Mouse (Mus musculus) brown adipose tissue, adult 24 weeks (tissue): ENCODE measurements around the gene Zbtb43. TPM values are rescaled to one million over a fixed set of nuclear protein-coding genes. Genes with fewer than 3 reads are reported as not detected.

Source experiments
- H3K27ac ChIP-seq: fragments of 200-500 bp; replicated peaks from 2 replicates; pipeline ENCODE4 v1.5.1; 2012; ENCODE audit warnings: low read depth, mild to moderate bottlenecking, low read length
- H3K4me1 ChIP-seq: fragments of 200-500 bp; 2 replicates; pipeline ENCODE4 v1.6.1; 2012; ENCODE audit warnings: low read length, mixed read lengths; ENCODE audit not compliant: control insufficient read depth, insufficient read depth, insufficient read length
- H3K4me3 ChIP-seq: fragments of 200-500 bp; 2 replicates; pipeline ENCODE4 v1.5.1; 2012; ENCODE audit warnings: low read depth, mild to moderate bottlenecking, low read length, moderate library complexity; ENCODE audit not compliant: insufficient read depth
- polyA plus RNA-seq: library from polyadenylated mRNA; stranded (reverse); fragments of >200 nt; gene quantifications from 2 replicates; pipeline ENCODE4 v1.2.4, GENCODE M21; 2012; ENCODE audit not compliant: missing spikeins, insufficient read depth, insufficient read length

Gene Zbtb43
- polyA plus RNA-seq, result 11.2 and 11.4 TPM in 2 replicates

DNA sequence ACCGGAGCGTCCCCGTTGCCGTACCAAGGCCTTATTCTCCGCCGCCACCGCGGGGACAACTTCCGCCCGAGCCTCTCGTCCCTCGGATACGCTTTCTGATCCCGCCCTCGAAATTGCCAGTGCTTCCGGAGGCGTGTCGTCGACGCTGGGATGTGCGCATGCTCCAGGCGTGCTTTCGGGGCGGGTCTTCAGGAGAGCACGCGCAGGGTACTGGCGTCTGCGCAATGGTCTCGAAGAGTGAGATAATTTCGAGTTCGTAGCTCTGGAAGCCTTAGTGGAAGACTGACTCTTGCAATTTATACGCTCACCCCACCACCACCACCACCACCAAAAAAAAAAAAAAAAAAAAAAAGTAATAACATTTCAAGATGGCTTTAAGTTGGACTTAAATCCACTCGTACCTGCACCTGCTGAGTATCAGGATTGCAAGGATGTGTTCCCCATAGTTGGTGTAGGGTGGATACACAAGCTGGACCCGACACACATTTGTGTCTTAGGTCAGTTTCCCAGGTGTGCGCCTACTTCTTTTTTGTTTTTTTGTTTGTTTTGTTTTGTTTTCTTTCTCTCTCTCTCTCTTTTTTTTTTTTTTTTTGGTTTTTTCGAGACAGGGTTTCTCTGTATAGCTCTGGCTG lies at the start of gene Zbtb43:
Gene Zbtb43, minus strand, starts transcription at position 94 of the 632 bp plus-strand sequence.
- peak within 1 kb of the TSS; percentile 83 for H3K4me3 ChIP-seq
- peaks cover 9% of the 10 kb centered on the region for H3K4me1 ChIP-seq
- peak within 1 kb of the TSS; percentile 74 for H3K27ac ChIP-seq

GRCm38 (mm10) chr2:33515856-33516255 lies 47.5 kb upstream of the Zbtb43 start:
- no peak overlapping the region for H3K27ac ChIP-seq
- no peak overlapping the region for H3K4me3 ChIP-seq
- H3K4me1 ChIP-seq, result no peaks in the 10 kb centered on the region

DNA sequence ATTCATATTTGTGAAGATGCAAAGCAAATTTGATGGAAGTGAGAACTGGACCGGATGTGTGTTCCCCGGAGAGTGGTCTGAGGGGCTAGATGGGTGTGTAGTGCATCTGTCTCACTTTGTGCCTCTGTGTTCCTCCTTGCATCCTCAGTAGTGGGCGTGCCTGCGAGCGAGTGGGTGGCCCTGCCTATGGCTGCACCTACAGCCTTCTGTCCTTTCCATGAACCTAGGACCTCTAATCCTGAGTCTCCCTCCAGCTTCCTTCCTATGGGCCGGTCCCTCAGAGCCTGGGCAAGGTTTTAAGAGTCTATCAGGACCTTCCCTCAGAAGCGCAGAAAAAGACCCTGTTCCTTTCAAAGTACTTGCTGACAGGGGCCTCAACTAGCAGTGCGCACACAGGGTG lies 47.1 kb upstream of the Zbtb43 start:
- no peaks in the 10 kb centered on the region for H3K4me1 ChIP-seq
- H3K4me3 ChIP-seq, result no peak overlapping the region
- no peak overlapping the region for H3K27ac ChIP-seq

DNA sequence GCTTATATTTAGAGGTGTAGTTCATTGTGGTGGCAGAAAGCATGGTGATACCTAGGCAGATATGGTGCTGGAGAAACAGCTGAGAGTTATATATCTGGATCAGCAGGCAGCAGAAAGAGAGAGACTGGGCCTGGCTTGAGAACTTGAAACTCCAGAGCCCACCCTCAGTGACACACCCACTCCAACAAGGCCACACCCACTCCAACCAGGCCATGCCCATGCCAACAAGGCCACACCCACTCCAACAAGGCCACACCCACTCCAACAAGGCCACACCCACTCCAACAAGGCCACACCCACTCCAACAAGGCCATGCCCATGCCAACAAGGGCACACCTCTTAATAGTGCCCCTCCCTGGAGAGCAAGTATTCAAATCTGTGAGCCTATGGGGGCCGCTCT lies 42.4 kb upstream of the Zbtb43 start:
- H3K4me3 ChIP-seq, result no peak overlapping the region
- no peak overlapping the region for H3K27ac ChIP-seq
- no peaks in the 10 kb centered on the region for H3K4me1 ChIP-seq

- Histone ChIP-seq H3K27ac (no peak overlapping the region), H3K4me1 (no peaks in the 10 kb centered on the region), H3K4me3 (no peak overlapping the region)
These were observed 34.2 kb upstream of the Zbtb43 start for GRCm38 (mm10) chr2:33502602-33503001.

DNA sequence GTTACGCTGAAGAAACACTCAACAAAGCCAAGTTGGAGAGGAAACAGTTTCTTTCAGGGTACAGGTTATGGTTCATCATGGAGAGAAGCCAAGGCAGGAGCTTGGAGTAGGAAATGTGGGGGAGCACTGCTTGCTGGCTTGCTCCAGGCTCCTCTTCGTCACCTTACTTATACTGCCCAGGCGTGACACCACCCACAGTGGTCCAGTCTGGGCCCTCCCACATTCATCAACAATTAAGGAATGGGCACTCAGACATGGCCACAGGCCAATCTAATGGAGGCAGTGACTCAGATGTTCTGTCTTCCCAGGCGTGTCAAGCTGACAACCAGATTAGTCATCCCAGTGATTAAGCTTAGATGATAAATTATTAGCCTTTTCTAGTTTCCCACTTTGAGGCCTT lies 29.9 kb upstream of the Zbtb43 start:
- Histone ChIP-seq H3K27ac (no peak overlapping the region), H3K4me1 (no peaks in the 10 kb centered on the region), H3K4me3 (no peak overlapping the region)

- Histone ChIP-seq H3K4me3 (no peak overlapping the region), H3K27ac (no peak overlapping the region)
These were observed 27.3 kb upstream of the Zbtb43 start for GRCm38 (mm10) chr2:33495654-33496053.

GRCm38 (mm10) chr2:33492041-33492440 lies 23.7 kb upstream of the Zbtb43 start:
- H3K4me1 ChIP-seq, result no peaks in the 10 kb centered on the region

More at GRCm38 (mm10) chr2:33495654-33496053, 27.3 kb upstream of the Zbtb43 start:
- no peaks in the 10 kb centered on the region for H3K4me1 ChIP-seq

DNA sequence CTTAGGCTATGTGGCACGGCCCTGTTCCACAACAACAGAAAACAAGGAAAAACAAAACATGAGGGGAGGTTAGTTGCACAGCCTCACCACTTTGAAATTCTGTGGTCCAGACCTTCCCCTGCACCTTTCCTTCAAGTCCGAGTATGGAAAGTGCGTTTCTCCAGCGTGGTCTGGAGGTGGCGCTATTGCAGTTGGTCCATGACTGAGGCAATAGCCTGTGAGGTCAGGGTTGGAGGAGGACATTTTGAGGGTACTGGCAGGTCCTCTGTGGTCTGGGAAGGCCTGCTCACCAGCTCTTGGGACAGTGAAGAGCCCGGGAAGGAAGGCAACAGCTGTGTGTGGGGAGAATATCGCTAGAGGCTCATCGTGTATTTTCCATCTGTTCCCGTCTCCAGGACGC lies 21.2 kb upstream of the Zbtb43 start:
- Histone ChIP-seq H3K27ac (no peak overlapping the region), H3K4me1 (no peaks in the 10 kb centered on the region), H3K4me3 (no peak overlapping the region)

More at GRCm38 (mm10) chr2:33492041-33492440, 23.7 kb upstream of the Zbtb43 start:
- no peak overlapping the region for H3K27ac ChIP-seq
- no peak overlapping the region for H3K4me3 ChIP-seq

DNA sequence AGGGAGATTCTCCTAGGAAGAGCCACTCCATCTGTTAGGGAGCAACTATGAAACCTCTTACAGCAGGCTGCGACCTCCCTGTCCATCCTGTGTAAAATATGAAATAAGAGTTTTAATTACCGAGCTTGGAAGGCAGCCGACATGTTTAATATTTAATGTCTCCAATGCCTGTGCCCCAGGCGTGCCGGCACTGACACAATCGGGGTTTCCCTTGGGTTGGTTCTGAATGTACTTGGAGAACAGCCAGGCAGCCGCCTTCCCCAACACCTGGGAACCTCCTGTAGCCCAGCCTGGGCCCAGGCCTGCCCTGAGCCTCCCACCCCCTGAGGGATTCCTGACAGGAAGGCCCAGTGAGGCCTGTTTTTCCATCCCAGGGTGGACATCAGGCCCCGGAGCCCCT lies 19.0 kb upstream of the Zbtb43 start:
- Histone ChIP-seq H3K4me3 (no peak overlapping the region), H3K4me1 (no peaks in the 10 kb centered on the region), H3K27ac (no peak overlapping the region)

DNA sequence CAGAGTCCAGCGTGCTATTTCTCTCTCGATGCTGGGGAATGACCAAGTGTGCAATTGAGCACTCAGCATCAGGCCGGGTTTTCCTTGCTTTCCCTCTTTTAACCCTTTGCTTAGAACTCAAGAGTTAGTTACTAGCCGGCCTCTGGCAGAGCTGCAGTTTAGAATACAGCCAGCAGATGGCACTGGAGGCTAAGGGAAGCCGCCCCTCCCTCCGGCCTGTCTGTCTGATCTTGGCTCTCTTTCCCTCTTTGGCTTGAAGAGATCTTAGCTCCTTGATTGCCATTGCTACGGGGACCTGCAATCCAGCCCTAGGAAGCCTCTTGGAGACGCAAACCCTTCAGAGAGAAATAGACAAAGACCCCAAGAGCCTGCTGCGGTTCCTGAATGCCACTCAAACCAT lies 18.5 kb upstream of the Zbtb43 start:
- H3K27ac ChIP-seq, result no peak overlapping the region
- H3K4me3 ChIP-seq, result no peak overlapping the region
- H3K4me1 ChIP-seq, result no peaks in the 10 kb centered on the region

DNA sequence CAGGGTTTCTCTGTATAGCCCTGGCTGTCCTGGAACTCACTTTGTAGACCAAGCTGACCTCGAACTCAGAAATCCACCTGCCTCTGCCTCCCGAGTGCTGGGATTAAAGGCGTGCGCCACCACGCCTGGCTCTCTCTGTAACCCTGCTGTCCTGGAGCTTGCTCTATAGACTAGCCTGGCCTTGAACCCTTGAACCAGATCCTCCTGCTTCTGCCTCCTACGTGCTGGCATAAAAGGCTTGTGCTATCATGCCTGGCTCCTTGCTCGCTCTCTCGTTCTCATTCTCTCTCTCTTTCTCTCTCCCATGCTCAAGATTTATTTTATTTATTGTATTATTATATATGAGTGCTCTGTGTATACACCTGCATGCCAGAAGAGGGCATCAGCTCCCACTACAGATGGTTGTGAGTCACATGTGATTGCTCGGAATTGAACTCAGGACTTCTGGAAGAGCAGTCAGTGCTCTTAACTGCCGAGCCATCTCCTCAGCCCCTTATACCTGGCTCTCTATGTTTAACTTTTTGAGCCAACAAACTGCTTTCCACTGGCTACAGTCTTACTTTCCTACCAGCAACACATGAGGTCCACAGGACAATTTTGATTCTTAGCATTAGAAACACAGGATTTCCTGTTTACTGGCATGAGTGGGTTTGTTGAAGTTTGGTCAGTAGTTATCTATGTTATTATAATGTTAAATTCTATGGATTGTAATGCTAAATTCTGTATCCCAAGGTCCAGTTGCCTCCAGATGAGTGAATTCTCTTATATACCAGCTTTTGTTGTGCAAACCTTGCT lies 9.8 kb upstream of the Zbtb43 start:
- H3K27ac ChIP-seq, result no peak overlapping the region
- H3K4me1 ChIP-seq, result no peaks in the 10 kb centered on the region
- no peak overlapping the region for H3K4me3 ChIP-seq

DNA sequence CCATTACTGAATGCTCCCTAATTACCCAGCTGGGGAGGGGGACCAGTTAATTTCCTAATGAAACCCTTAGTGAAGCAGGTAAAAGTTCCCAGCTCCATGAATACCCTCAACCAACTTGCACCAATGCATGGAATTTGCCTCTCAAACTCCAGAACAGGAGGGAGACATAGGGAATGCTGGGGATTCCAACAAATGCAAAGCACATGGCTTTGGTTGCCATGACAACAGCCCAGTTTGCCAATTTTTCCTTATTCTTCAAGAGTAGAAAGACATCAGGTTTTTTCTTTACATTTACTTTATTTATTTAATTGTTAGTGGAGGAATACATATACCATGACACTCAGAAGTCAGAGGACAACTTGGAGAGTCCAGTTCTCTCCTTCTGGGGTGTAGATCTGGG lies 7.6 kb upstream of the Zbtb43 start:
- Histone ChIP-seq H3K27ac (no peak overlapping the region), H3K4me1 (no peaks in the 10 kb centered on the region), H3K4me3 (no peak overlapping the region)

DNA sequence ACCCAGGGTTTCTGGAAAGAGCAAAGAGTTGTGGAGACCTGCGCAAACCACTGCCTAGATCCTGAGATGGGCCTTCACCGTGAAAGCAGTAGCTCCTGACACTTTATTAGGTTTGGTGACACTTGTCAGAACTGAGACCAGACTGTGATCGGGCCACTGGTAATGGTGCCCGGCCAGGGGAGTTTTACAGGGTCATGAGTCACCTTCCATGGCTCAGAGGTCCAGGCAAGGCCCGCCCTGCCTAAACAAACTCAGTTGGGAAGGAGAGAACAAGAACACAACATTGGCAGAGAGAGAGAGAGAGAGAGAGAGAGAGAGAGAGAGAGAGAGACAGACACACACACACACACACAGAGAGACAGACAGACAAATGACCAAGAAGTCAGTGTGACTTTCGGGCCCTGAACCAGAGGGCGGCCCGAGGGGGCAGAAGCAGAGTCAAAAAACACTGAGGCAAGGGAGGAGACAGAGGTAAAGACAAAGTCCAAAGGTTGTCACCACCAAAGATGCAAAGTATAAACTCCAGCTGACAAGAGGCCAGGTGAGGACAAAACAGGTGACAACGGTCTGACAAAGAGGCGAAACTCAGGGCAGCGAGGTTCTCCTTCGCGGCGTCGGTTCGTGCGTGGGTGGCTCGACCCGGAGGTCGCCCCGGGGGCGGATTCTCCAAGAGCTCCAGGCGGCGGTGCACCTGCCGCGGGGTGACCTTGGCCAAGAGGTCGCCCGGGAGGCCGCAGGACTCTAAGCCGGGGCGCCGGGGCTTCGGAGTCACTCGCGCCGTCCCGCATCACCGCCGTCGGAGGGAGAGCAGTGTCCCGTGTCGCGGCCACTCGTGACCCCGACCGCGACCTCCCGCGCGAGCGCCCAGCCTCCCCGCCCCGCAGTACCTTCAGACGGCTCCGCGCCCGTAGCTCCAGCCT lies 553 bp downstream of the Zbtb43 start:
- H3K4me3 ChIP-seq, result peak overlapping the region; percentile 83
- H3K4me1 ChIP-seq, result peaks cover 9% of the 10 kb centered on the region
- peak overlapping the region; percentile 74 for H3K27ac ChIP-seq

GRCm38 (mm10) chr2:33465966-33466365 lies 2.4 kb downstream of the Zbtb43 start:
- Histone ChIP-seq H3K4me1 (peaks cover 9% of the 10 kb centered on the region), H3K27ac (no peak overlapping the region), H3K4me3 (no peak overlapping the region)
